Mouse (Mus musculus): ENCODE results near the gene Cacna1e. TPM values are rescaled to one million over a fixed set of nuclear protein-coding genes. Genes with fewer than 3 reads are reported as not detected.

The Cacna1e gene
- polyA plus RNA-seq, 1 experiment from 2014 or later = 35.1 TPM

GRCm38 (mm10) chr1:154723078-154723477 is 161.2 kb downstream of the Cacna1e start:
- Histone ChIP-seq H3K27me3 (ENCODE audit: control insufficient read depth, insufficient read depth, low read length) (peaks cover 6% of the 10 kb centered on the region), H3K36me3 (ENCODE audit: control insufficient read depth, insufficient read depth, low read length) (no peaks in the 10 kb centered on the region), H3K9me3 (ENCODE audit: control insufficient read depth, low read length) (no peaks in the 10 kb centered on the region), H3K4me2 (ENCODE audit: low read depth, low read length) (peak overlapping the region; percentile 89), H3K4me1 (ENCODE audit: control insufficient read depth, insufficient read depth, low read length) (no peaks in the 10 kb centered on the region), H3K4me3 (ENCODE audit: low read depth, low read length) (peak overlapping the region; percentile 50), H3K9ac (replicated peaks; ENCODE audit: low read depth, low read length) (peak overlapping the region; percentile 50), H3K27ac (ENCODE audit: low read depth, low read length) (peak overlapping the region; percentile 52; the same call in 1 of the 2 replicates)
- peak; percentile 49; the same call in 1 of the 2 replicates for ATAC-seq (ENCODE audit: low read depth)
- 28% methylated on average over 6 of the region's 6 CpGs for WGBS

DNA sequence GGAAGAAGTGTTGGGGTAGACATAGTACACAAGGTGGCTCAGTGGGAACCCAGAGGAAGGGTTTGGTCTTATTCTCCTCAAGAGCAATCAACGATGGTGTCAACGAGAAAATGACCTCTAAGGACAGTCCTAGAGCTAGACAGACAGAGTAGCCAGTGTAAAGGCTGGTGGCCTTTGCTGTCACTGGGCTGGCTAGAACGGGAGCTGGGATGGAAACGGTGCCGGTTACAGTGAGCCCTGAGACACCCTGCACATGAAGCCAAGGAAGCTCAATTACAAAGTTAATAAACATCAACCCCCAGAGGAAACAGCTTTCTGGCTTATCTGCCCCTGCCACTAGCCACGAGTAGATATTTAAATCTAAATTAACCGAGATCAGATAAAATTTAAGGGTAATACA is 168.7 kb downstream of the Cacna1e start:
- H3K36me3 ChIP-seq (ENCODE audit: control insufficient read depth, insufficient read depth, low read length) = no peaks in the 10 kb centered on the region
- WGBS = 88% methylated on average over 7 of the region's 7 CpGs

DNA sequence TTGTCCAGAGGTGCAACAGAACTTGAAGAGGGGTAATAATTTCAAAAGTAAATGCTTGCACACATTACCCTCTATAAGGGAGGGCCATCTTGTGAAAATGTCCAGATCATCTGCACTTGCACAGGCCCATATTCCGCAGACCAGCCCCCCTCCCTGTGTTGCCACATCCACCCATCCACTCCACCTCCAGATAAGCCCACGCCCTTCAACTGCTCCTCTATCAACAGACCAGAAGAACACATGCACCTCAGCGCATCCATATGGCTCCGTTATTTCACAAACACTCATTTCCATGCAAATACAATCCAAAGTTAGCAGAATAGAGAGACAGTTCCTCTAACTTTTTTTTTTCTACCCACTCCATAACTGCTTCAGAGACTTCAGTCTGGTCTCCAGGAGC is 171.6 kb downstream of the Cacna1e start:
- Histone ChIP-seq H3K9me3 (ENCODE audit: control insufficient read depth, low read length) (no peaks in the 10 kb centered on the region), H3K4me3 (ENCODE audit: low read depth, low read length) (no peak overlapping the region), H3K4me1 (ENCODE audit: control insufficient read depth, insufficient read depth, low read length) (no peaks in the 10 kb centered on the region), H3K9ac (replicated peaks; ENCODE audit: low read depth, low read length) (no peak overlapping the region), H3K27ac (ENCODE audit: low read depth, low read length) (no peak overlapping the region), H3K27me3 (ENCODE audit: control insufficient read depth, insufficient read depth, low read length) (no peaks in the 10 kb centered on the region), H3K36me3 (ENCODE audit: control insufficient read depth, insufficient read depth, low read length) (no peaks in the 10 kb centered on the region), H3K4me2 (ENCODE audit: low read depth, low read length) (no peak overlapping the region)
- ATAC-seq (ENCODE audit: low read depth) = no peak
- 95% methylated on average over 4 of the region's 4 CpGs for WGBS

More for the DNA sequence above, 168.7 kb downstream of the Cacna1e start:
- no peak overlapping the region for H3K27ac ChIP-seq (ENCODE audit: low read depth, low read length)
- H3K4me2 ChIP-seq (ENCODE audit: low read depth, low read length) = no peak overlapping the region
- no peak for ATAC-seq (ENCODE audit: low read depth)
- no peaks in the 10 kb centered on the region for H3K9me3 ChIP-seq (ENCODE audit: control insufficient read depth, low read length)
- H3K27me3 ChIP-seq (ENCODE audit: control insufficient read depth, insufficient read depth, low read length) = no peaks in the 10 kb centered on the region
- H3K9ac ChIP-seq (replicated peaks; ENCODE audit: low read depth, low read length) = no peak overlapping the region
- no peak overlapping the region for H3K4me3 ChIP-seq (ENCODE audit: low read depth, low read length)
- no peaks in the 10 kb centered on the region for H3K4me1 ChIP-seq (ENCODE audit: control insufficient read depth, insufficient read depth, low read length)

DNA sequence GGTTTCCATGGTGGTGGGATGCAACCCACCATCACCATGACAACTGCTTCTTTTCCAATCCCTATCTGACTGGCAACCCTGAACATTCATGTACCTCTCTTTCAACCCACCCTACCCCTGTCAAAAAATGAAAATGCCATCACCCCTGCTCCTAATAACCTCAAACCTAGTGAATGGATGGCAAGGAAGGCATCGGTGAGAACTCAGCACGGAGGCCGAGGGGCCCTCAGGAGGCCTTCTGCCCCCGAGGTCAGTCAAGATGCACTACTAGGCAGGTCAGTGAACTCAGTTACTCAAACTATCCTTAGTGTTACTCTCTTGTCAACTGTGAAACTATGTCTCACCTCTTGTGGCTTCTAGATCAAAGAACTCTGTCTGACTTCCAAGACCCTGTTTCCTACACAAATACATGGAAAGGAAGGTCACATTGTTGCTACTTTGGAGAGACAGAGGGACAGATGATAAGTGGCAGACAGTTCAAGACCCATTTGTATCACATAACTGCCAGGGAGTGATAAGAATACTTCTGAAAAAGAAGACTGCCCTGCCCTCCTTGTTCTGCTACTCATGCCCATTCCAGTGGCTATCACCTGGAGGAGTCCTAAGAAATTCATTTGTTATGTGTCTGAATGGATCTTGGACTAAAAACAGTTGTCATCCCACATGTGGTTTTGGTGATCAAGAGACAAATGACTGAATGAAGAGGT is 176.6 kb downstream of the Cacna1e start:
- no peaks in the 10 kb centered on the region for H3K27me3 ChIP-seq (ENCODE audit: control insufficient read depth, insufficient read depth, low read length)
- 89% methylated on average over 4 of the region's 4 CpGs for WGBS
- ATAC-seq (ENCODE audit: low read depth) = no peak

DNA sequence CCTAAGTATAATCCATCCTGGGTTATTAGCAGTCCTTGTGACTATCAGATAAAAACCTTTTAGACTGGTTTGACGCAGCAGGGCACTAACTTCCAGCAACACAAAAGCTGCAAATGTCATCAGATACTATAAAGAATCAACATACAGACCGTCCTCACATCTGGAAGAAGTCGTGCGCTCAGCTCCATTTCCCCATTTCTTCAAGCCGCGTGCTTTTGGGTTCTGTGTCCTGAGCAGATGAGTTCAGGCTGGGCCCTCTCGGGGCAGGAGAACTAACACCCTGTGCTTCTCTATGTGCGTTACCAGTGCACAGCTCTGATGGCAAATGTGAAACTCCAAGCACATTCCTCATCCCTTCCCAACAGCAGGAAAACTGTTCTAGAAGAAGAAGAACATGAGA is 177.3 kb downstream of the Cacna1e start:
- Histone ChIP-seq H3K27ac (ENCODE audit: low read depth, low read length) (no peak overlapping the region), H3K9ac (replicated peaks; ENCODE audit: low read depth, low read length) (no peak overlapping the region), H3K27me3 (ENCODE audit: control insufficient read depth, insufficient read depth, low read length) (no peaks in the 10 kb centered on the region), H3K4me2 (ENCODE audit: low read depth, low read length) (no peak overlapping the region), H3K4me3 (ENCODE audit: low read depth, low read length) (no peak overlapping the region), H3K9me3 (ENCODE audit: control insufficient read depth, low read length) (no peaks in the 10 kb centered on the region), H3K36me3 (ENCODE audit: control insufficient read depth, insufficient read depth, low read length) (no peaks in the 10 kb centered on the region), H3K4me1 (ENCODE audit: control insufficient read depth, insufficient read depth, low read length) (peaks cover 5% of the 10 kb centered on the region; the same call in 1 of the 2 replicates)
- WGBS = 79% methylated on average over 8 of the region's 8 CpGs
- ATAC-seq (ENCODE audit: low read depth) = no peak

More for the DNA sequence above, 176.6 kb downstream of the Cacna1e start:
- Histone ChIP-seq H3K36me3 (ENCODE audit: control insufficient read depth, insufficient read depth, low read length) (no peaks in the 10 kb centered on the region), H3K9me3 (ENCODE audit: control insufficient read depth, low read length) (no peaks in the 10 kb centered on the region), H3K4me2 (ENCODE audit: low read depth, low read length) (no peak overlapping the region), H3K4me3 (ENCODE audit: low read depth, low read length) (no peak overlapping the region), H3K27ac (ENCODE audit: low read depth, low read length) (no peak overlapping the region), H3K9ac (replicated peaks; ENCODE audit: low read depth, low read length) (no peak overlapping the region), H3K4me1 (ENCODE audit: control insufficient read depth, insufficient read depth, low read length) (peaks cover 5% of the 10 kb centered on the region; the same call in 1 of the 2 replicates)

GRCm38 (mm10) chr1:154705882-154706565 is 178.3 kb downstream of the Cacna1e start:
- ATAC-seq (ENCODE audit: low read depth) = peak; percentile 66
- no peaks in the 10 kb centered on the region for H3K36me3 ChIP-seq (ENCODE audit: control insufficient read depth, insufficient read depth, low read length)
- 32% methylated on average over 7 of the region's 7 CpGs for WGBS
- no peak overlapping the region; the same call in 1 of the 2 replicates for H3K27ac ChIP-seq (ENCODE audit: low read depth, low read length)
- H3K9me3 ChIP-seq (ENCODE audit: control insufficient read depth, low read length) = no peaks in the 10 kb centered on the region
- H3K4me1 ChIP-seq (ENCODE audit: control insufficient read depth, insufficient read depth, low read length) = peaks cover 5% of the 10 kb centered on the region; the same call in 1 of the 2 replicates
- no peak overlapping the region for H3K4me3 ChIP-seq (ENCODE audit: low read depth, low read length)
- no peaks in the 10 kb centered on the region for H3K27me3 ChIP-seq (ENCODE audit: control insufficient read depth, insufficient read depth, low read length)
- no peak overlapping the region for H3K4me2 ChIP-seq (ENCODE audit: low read depth, low read length)
- H3K9ac ChIP-seq (replicated peaks; ENCODE audit: low read depth, low read length) = no peak overlapping the region

- Histone ChIP-seq H3K9me3 (ENCODE audit: control insufficient read depth, low read length) (no peaks in the 10 kb centered on the region), H3K4me3 (ENCODE audit: low read depth, low read length) (no peak overlapping the region), H3K27ac (ENCODE audit: low read depth, low read length) (peak overlapping the region; percentile 55), H3K4me1 (ENCODE audit: control insufficient read depth, insufficient read depth, low read length) (peaks cover 5% of the 10 kb centered on the region; the same call in 1 of the 2 replicates), H3K9ac (replicated peaks; ENCODE audit: low read depth, low read length) (no peak overlapping the region), H3K4me2 (ENCODE audit: low read depth, low read length) (no peak overlapping the region), H3K27me3 (ENCODE audit: control insufficient read depth, insufficient read depth, low read length) (no peaks in the 10 kb centered on the region), H3K36me3 (ENCODE audit: control insufficient read depth, insufficient read depth, low read length) (no peaks in the 10 kb centered on the region)
- peak; percentile 69; the same call in 1 of the 2 replicates for ATAC-seq (ENCODE audit: low read depth)
- WGBS = 51% methylated on average over 11 of the region's 11 CpGs
Measured at GRCm38 (mm10) chr1:154704558-154705185, 179.6 kb downstream of the Cacna1e start.

DNA sequence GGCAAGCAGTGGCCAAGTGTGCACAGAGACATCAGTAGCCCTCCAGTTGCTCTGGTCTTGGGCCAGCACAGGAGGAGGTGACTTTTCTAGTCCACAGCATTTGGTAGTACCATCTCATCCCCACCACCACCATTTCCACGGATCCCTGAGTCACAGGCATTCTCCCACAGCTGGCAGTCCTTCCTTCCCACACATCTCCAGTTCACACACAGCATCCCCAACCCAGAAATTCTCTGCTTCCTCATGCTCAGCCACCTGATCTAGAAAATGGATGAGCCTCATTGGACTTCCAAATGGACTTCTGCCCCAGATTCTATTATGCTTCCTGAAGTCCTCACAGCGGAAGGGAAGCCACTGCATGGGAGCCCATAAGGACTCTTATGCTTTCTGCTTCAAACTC is 181.7 kb downstream of the Cacna1e start:
- no peak for ATAC-seq (ENCODE audit: low read depth)
- Histone ChIP-seq H3K36me3 (ENCODE audit: control insufficient read depth, insufficient read depth, low read length) (no peaks in the 10 kb centered on the region), H3K27me3 (ENCODE audit: control insufficient read depth, insufficient read depth, low read length) (no peaks in the 10 kb centered on the region), H3K4me2 (ENCODE audit: low read depth, low read length) (no peak overlapping the region), H3K4me1 (ENCODE audit: control insufficient read depth, insufficient read depth, low read length) (peaks cover 5% of the 10 kb centered on the region; the same call in 1 of the 2 replicates), H3K9me3 (ENCODE audit: control insufficient read depth, low read length) (no peaks in the 10 kb centered on the region), H3K27ac (ENCODE audit: low read depth, low read length) (no peak overlapping the region), H3K4me3 (ENCODE audit: low read depth, low read length) (no peak overlapping the region), H3K9ac (replicated peaks; ENCODE audit: low read depth, low read length) (no peak overlapping the region)
- 80% methylated on average over 2 of the region's 2 CpGs for WGBS

All from neural tube, embryonic 14.5 days (tissue).